Mouse (Mus musculus): ENCODE data around the gene A630001G21Rik. TPM values are rescaled to one million over a fixed set of nuclear protein-coding genes. Genes with fewer than 3 reads are reported as not detected.

A630001G21Rik gene
- total RNA-seq, 2 experiments from 2014 or later: 0.36 to 0.43 TPM

- no peak for DNase-seq (ENCODE audit: low spot score in 2 of 2)
These were observed 98.2 kb downstream of the A630001G21Rik start for GRCm38 (mm10) chr1:85680226-85680625.

Small RNA genes within 50 kb of the gene (microRNA-seq; reads per million reads assigned to microRNA genes)
- gene Gm25472 (0 reads per million in 2 experiments), gene Mir8096 (0.22 to 0.39 reads per million in 2 experiments)

Other genes starting within 250 kb of the A630001G21Rik start
- gene G530012D18Rik, start 203.0 kb downstream of the A630001G21Rik start, total RNA-seq (2021): not detected
- under 1 TPM; 0.41 to 0.89 TPM for gene Sp110, start 179.8 kb downstream of the A630001G21Rik start, total RNA-seq (2021)
- 1 to 10 TPM; 1.2 to 1.6 TPM for gene Sp140, start 178.3 kb downstream of the A630001G21Rik start, total RNA-seq (2021)
- gene Sp100, start 128.7 kb downstream of the A630001G21Rik start, total RNA-seq (2021): under 1 TPM; 0.42 to 0.50 TPM
- gene Cab39, start 14.8 kb upstream of the A630001G21Rik start, total RNA-seq (2021): 100 to 1,000 TPM; 120 to 158 TPM
- gene Itm2c, start 115.6 kb upstream of the A630001G21Rik start, total RNA-seq (2021): 100 to 1,000 TPM; 262 to 270 TPM
- gene 4933407L21Rik, start 149.8 kb upstream of the A630001G21Rik start, total RNA-seq (2021): 1 to 10 TPM; 4.6 to 4.9 TPM
- under 1 TPM; 0.09 to 0.16 TPM for gene Gpr55, start 182.4 kb upstream of the A630001G21Rik start, total RNA-seq (2021)
- gene Spata3, start 238.2 kb upstream of the A630001G21Rik start, total RNA-seq (2021): 1 to 10 TPM; 1.2 to 1.8 TPM